11 mouse cellular contexts compared by ENCODE assay signal in genomic region chr19:53808041-53808777, GRCm38 (mm10).
A peak's percentile ranks its signal among the peaks of the same experiment; 100 is the strongest.
DNase-seq lines count a peak whose midpoint lies in the region; ATAC-seq lines count a peak whose summit lies in the region.
"Had no signal": no experiment of that assay in that cellular context is flagged by ENCODE, and none has a peak within 500 bp of the region (broad histone marks: within the 10 kb centered on the region; RNA-seq: fewer than 3 reads in every experiment).

No protein-coding gene starts in this region.

- no peak overlapping the region for H3K4me3 ChIP-seq in kidney, embryonic 16.5 days (ENCODE audit: low read length)
- H3K4me3 ChIP-seq: neural tube, embryonic 15.5 days had no signal

- no peaks in the 10 kb centered on the region for H3K36me3 ChIP-seq in kidney, embryonic 16.5 days (ENCODE audit: insufficient read depth, low read length)
- H3K36me3 ChIP-seq: neural tube, embryonic 15.5 days had no signal

- DNase-seq in kidney, adult 18-20 months, result no peak
- peak; percentile 38 for DNase-seq in T-cell, adult 2 months (ENCODE audit: low spot score)
- peak; percentile 62 for DNase-seq in induced T-regulatory cell, adult 2 months (ENCODE audit: low read depth)
- peak; percentile 64 for DNase-seq in naive thymus-derived CD4-positive, alpha-beta T cell, adult 2 months (ENCODE audit: low read depth)
- DNase-seq in cerebellum, adult 18-20 months, result no peak
- no peak for DNase-seq in embryo, embryonic 9.5 days (ENCODE audit: extremely low spot score)
- no peak for DNase-seq in retina, embryonic 14.5 days (ENCODE audit: low spot score)
- DNase-seq: cerebellum, postnatal 36 days; gastrocnemius, postnatal 14 days had no signal

- no peaks in the 10 kb centered on the region for H3K27me3 ChIP-seq in kidney, embryonic 16.5 days (ENCODE audit: insufficient read depth, low read length)
- H3K27me3 ChIP-seq: neural tube, embryonic 15.5 days had no signal

- WGBS in kidney, embryonic 16.5 days, result 35% methylated on average over 15 of the region's 15 CpGs

- H3K9me3 ChIP-seq in kidney, embryonic 16.5 days (ENCODE audit: low read length), result no peaks in the 10 kb centered on the region
- H3K9me3 ChIP-seq: neural tube, embryonic 15.5 days had no signal

- H3K9ac ChIP-seq in kidney, embryonic 16.5 days (replicated peaks; ENCODE audit: low read length), result 0 out of 2 replicates have a peak overlapping the region, but pooled peaks have one; percentile 22
- H3K9ac ChIP-seq: neural tube, embryonic 15.5 days had no signal

- peak overlapping the region; percentile 71; the same call in 1 of the 2 replicates for H3K27ac ChIP-seq in kidney, embryonic 16.5 days (ENCODE audit: low read length)
- H3K27ac ChIP-seq: neural tube, embryonic 15.5 days had no signal

- peak overlapping the region; percentile 30 for H3K4me2 ChIP-seq in kidney, embryonic 16.5 days (replicated peaks; ENCODE audit: low read depth, low read length)
- H3K4me2 ChIP-seq: neural tube, embryonic 15.5 days had no signal

- H3K4me1 ChIP-seq in kidney, embryonic 16.5 days (ENCODE audit: insufficient read depth, low read length), result peaks cover 42% of the 10 kb centered on the region

- ATAC-seq in kidney, embryonic 16.5 days (ENCODE audit: low FRiP score, low TSS enrichment), result 0 out of 2 replicates have a peak, but pooled peaks have one; percentile 33

Comparison
In these comparisons a context has a peak if more than half of its experiments do, and no peak if none do; other contexts are left out.
1. DNase-seq: peak in T-cell, adult 2 months (single experiment), induced T-regulatory cell, adult 2 months (single experiment) and naive thymus-derived CD4-positive, alpha-beta T cell, adult 2 months (single experiment); none in kidney, adult 18-20 months (single experiment), cerebellum, adult 18-20 months (0 of 2), embryo, embryonic 9.5 days (single experiment) and retina, embryonic 14.5 days (single experiment).